Mouse (Mus musculus) bone marrow macrophage, adult 2 months (primary cell): Measurements from ENCODE around the gene Gon7.

Experiments
- CTCF ChIP-seq: IDR thresholded peaks from 2 replicates; pipeline ENCODE4 v1.5.1; 2012; ENCODE audit warnings: low read depth, mild to moderate bottlenecking, low read length, moderate library complexity
- POLR2A ChIP-seq: IDR thresholded peaks from 2 replicates; pipeline ENCODE4 v1.6.1; 2012; ENCODE audit warnings: mild to moderate bottlenecking, low read depth, low read length, borderline replicate concordance

DNA sequence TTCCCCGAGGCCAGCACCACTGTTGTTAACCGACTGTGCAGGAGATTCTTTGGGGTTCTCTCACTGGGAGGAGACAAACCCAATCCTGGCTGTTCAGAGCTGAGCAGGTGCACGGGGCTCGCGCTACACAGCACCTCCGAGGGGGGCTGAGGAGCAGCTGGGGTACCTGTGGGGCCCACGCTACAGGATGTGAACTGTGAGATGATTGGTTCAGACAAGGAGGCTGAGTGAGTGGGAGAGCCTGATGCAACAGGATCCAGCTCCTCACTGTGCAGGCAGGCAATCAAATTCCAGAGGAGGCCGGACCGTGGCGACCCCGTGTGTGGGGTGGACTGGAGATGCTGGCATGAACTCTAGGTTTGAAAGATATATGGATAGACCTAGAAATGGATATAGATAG, 35.2 kb downstream of the Gon7 start:
- TF ChIP-seq POLR2A (no peak), CTCF (no peak)
